Mouse (Mus musculus) liver, postnatal 0 days (tissue): ENCODE results near the gene 1600002K03Rik. TPM values are rescaled to one million over a fixed set of nuclear protein-coding genes. Genes with fewer than 3 reads are reported as not detected.

Experiments used
- ATAC-seq: fragments of 200-750 bp; cut with Nextera tagmentation; 2 replicates; pipeline ENCODE4 v1.8.0; 2017; ENCODE audit warnings: mild to moderate bottlenecking, moderate library complexity
- DNase-seq: peaks from one replicate; pipeline ENCODE4 v3.0.0-alpha.2; 2016
- H3K27ac ChIP-seq: fragments of 300-500 bp; sonication (generic); 2 replicates; pipeline ENCODE4 v1.5.1; 2014; ENCODE audit warnings: antibody characterized with exemption, moderate library complexity, mild to moderate bottlenecking, low read depth
- H3K27me3 ChIP-seq: fragments of 300-500 bp; sonication (generic); 2 replicates; pipeline ENCODE4 v1.6.1; 2014; ENCODE audit warnings: low read length, control low read depth, mixed read lengths; ENCODE audit not compliant: insufficient read depth
- H3K36me3 ChIP-seq: fragments of 300-500 bp; sonication (generic); replicated peaks from 2 replicates; pipeline ENCODE4 v1.6.1; 2014; ENCODE audit warnings: mild to moderate bottlenecking, control low read depth, low read length, moderate library complexity, mixed read lengths; ENCODE audit not compliant: insufficient read depth
- H3K4me1 ChIP-seq: fragments of 300-500 bp; sonication (generic); 2 replicates; pipeline ENCODE4 v1.6.1; 2014; ENCODE audit warnings: antibody characterized with exemption, mild to moderate bottlenecking, control low read depth; ENCODE audit not compliant: insufficient read depth
- H3K4me2 ChIP-seq: fragments of 300-500 bp; sonication (generic); 2 replicates; pipeline ENCODE4 v1.6.1; 2014; ENCODE audit warnings: low read depth, mild to moderate bottlenecking, low read length, moderate library complexity, mixed read lengths
- H3K4me3 ChIP-seq: fragments of 300-500 bp; sonication (generic); 2 replicates; pipeline ENCODE4 v1.5.1; 2014; ENCODE audit warnings: low read depth, low read length
- H3K9ac ChIP-seq: fragments of 300-500 bp; sonication (generic); replicated peaks from 2 replicates; pipeline ENCODE4 v1.6.1; 2014; ENCODE audit warnings: mild to moderate bottlenecking, moderate library complexity
- H3K9me3 ChIP-seq: fragments of 300-500 bp; sonication (generic); 2 replicates; pipeline ENCODE4 v1.6.1; 2016; ENCODE audit warnings: mild to moderate bottlenecking, control low read depth, low read length, mixed read lengths
- CTCF ChIP-seq: sonication (generic); IDR thresholded peaks from 2 replicates; pipeline ENCODE4 v1.5.1; 2016; ENCODE audit warnings: antibody characterized with exemption, low read depth
- EP300 ChIP-seq: IDR thresholded peaks from 2 replicates; pipeline ENCODE4 v1.6.1; 2016; ENCODE audit warnings: antibody characterized with exemption, low read depth, mild to moderate bottlenecking
- WGBS: fragments of 180-500 bp; shearing (Covaris S2); extraction: QIAGEN DNeasy Blood & Tissue Kit; methylation state at CpG from one replicate; pipeline ENCODE4 v1.1.7; 2014; ENCODE audit not compliant: insufficient replicate concordance; 5-methylcytosine and 5-hydroxymethylcytosine counted together
- polyA plus RNA-seq: library from polyadenylated mRNA; unstranded; fragments of >200 nt; fragmentation: Nextera tagmentation; extraction: Ambion mirVana; gene quantifications from 2 replicates; pipeline ENCODE4 v1.2.1, GENCODE M21; 2015

1600002K03Rik gene
- polyA plus RNA-seq, 1 experiment from 2014 or later = 6.8 TPM

DNA sequence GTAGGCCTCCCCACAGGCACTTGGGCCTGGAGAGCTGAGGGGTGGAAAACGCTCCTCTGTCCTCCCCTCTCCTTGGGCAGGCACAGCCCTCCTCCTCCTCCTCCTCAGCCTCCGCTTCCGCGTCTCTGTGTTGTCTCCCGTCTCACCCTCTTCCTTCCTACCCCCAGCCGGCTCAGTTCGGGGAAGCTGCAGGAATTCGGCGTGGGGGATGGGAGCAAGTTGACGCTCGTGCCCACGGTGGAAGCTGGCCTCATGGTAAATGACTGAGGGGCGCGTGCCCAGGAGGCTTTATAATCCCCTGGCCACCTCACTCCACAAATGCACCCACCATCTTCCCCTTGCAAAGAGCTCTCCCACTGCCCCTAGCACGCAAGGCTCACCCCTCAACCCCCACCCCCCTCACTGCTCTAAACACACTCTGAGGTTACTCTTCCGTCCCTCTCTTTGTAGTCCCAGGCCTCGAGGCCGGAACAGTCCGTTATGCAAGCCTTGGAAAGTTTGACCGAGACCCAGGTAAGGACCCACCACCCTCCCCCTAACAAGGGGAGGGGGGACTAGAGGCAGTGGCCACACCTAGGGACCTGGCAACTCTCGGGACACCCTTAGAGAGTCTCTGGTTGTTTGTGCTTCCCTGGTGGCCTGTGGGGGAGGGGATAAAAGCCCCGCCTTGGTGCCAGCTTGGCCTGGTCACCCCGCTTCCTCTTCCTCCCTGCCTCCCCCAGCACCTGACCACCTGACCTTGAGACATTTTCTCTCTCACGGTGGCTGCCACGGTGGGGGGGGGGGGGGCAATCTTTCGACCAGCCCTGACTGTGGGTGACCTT lies 21.3 kb upstream of the 1600002K03Rik start:
- H3K4me1 ChIP-seq = peaks cover 58% of the 10 kb centered on the region
- H3K27me3 ChIP-seq = no peaks in the 10 kb centered on the region
- ATAC-seq (no peak), DNase-seq (peak; percentile 79)
- H3K4me3 ChIP-seq = peak overlapping the region; percentile 90
- no peaks in the 10 kb centered on the region for H3K9me3 ChIP-seq
- H3K9ac ChIP-seq = peak overlapping the region; percentile 70
- peak overlapping the region; percentile 96 for H3K4me2 ChIP-seq
- H3K36me3 ChIP-seq = peaks cover 45% of the 10 kb centered on the region
- TF ChIP-seq CTCF = no peak
- no peak; the same call in 1 of the 2 replicates for TF ChIP-seq EP300
- H3K27ac ChIP-seq = peak overlapping the region; percentile 92
- WGBS = 8% methylated on average over 25 of the region's 26 CpGs

DNA sequence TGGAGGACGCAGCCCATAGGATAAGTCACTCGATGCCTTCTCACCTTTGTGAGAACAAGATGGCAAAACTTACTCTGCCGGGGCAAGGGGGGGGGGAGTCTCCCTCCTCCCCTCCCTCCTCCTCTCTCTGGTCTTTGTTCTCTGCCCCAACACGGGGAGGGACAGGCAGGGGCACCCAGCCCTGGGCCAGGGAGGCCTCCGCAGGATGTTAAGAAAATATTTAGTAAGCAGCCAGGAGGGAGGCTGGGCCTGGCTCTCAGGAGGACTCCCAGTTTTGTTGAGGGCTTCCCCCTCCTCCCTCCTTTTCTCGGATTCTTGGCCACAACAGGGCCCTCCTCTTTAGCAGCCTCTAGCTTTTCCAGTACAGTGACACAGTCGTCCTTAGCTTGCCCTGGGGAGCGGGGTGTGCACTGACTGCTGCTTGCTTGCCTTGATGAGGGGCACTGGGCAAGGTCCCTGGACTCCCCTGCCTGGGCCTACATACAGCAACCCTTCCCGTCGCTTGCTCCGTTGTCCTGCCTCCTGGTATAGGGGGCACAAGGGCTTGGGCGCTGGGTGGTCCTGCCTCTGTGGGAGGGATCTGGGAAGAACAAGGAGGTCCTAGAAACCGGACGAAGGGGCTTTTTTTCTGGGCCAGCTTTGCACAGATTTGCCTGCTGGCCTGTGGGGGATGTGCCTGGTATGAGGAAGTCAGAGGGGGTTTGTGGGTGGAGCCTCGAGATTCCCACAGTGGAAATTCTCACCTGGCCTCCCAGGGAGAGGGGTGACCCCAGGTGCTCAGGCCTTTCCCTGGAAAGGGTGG lies 20.5 kb upstream of the 1600002K03Rik start:
- H3K36me3 ChIP-seq = peaks cover 54% of the 10 kb centered on the region
- WGBS = 20% methylated on average over 15 of the region's 15 CpGs

DNA sequence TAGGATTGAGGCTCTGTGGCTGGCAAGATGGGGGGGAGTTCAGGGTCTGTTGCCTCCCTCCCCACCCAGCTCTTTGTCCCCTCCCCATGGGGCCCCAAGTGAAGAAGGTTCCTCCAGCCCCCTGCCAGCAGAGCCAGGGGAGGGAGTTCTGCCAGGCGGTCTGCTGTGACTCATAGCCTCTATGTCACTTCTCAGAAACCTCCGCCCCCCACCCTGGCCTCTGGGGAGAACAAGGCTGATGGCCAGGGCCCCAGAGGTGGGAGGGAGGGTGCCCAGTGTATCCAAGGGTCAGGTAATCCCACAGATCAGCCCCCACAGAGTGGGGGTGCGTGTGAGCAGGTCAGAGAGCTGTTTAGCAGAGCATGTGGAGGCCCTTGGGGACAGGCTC lies 19.9 kb upstream of the 1600002K03Rik start:
- TF ChIP-seq CTCF = no peak
- TF ChIP-seq EP300 = no peak
- no peak for ATAC-seq
- DNase-seq = peak; percentile 74
- Histone ChIP-seq H3K9ac (peak overlapping the region; percentile 70), H3K27me3 (no peaks in the 10 kb centered on the region), H3K27ac (peak overlapping the region; percentile 92), H3K36me3 (peaks cover 58% of the 10 kb centered on the region), H3K4me3 (peak overlapping the region; percentile 90), H3K9me3 (no peaks in the 10 kb centered on the region), H3K4me1 (peaks cover 50% of the 10 kb centered on the region), H3K4me2 (peak overlapping the region; percentile 96)
- WGBS = 37% methylated on average over 3 of the region's 3 CpGs

More for the DNA sequence above, 20.5 kb upstream of the 1600002K03Rik start:
- peak overlapping the region; percentile 92 for H3K27ac ChIP-seq
- peak overlapping the region; percentile 70 for H3K9ac ChIP-seq
- H3K27me3 ChIP-seq = no peaks in the 10 kb centered on the region
- no peaks in the 10 kb centered on the region for H3K9me3 ChIP-seq
- peak overlapping the region; percentile 90 for H3K4me3 ChIP-seq
- no peak for ATAC-seq
- H3K4me2 ChIP-seq = peak overlapping the region; percentile 96
- no peak for DNase-seq
- H3K4me1 ChIP-seq = peaks cover 52% of the 10 kb centered on the region
- TF ChIP-seq CTCF (no peak), EP300 (no peak; the same call in 1 of the 2 replicates)

DNA sequence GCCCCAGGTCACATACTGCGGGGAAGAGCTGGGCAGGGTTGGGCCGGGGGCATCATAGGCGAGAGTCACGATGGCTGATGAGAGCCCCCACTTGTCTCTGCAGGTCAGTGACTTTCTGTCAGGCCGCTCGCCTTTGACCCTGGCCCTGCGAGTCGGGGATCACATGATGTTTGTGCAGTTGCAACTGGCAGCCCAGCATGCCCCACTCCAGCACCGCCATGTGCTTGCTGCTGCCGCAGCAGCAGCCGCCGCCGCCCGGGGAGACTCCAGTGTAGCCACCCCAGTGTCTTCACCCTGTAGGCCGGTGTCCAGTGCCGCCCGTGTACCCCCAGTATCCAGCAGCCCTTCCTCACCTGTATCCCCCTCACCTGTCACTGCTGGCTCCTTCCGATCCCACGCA lies 19.0 kb upstream of the 1600002K03Rik start:
- 79% methylated on average over 19 of the region's 19 CpGs for WGBS
- Histone ChIP-seq H3K4me3 (peak overlapping the region; percentile 90), H3K4me2 (peak overlapping the region; percentile 96), H3K4me1 (peaks cover 55% of the 10 kb centered on the region), H3K27me3 (no peaks in the 10 kb centered on the region), H3K27ac (peak overlapping the region; percentile 92), H3K36me3 (peaks cover 58% of the 10 kb centered on the region), H3K9ac (peak overlapping the region; percentile 70; the same call in 1 of the 2 replicates), H3K9me3 (no peaks in the 10 kb centered on the region)
- ATAC-seq (no peak), DNase-seq (no peak)
- TF ChIP-seq EP300 (0 out of 2 replicates have a peak, but pooled peaks have one; percentile 10), CTCF (no peak)

DNA sequence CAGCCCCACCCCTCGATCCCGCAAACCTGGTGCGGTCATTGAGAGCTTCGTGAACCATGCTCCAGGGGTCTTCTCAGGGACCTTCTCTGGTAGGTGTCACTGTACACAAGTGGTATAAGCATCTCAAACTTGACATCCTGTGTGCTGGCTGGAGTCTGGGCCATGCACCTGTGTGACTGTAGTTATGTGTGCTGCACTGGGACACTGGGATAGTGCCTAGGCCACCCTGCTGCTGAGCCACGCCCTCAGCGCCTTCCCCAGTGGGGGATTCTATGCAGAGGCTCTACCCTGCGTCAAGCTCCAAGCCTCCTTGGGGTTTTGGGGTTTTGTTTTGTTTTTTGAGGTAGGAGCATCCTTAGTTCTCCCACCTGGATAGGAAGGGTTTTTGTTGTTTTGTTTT lies 18.4 kb upstream of the 1600002K03Rik start:
- peaks cover 58% of the 10 kb centered on the region for H3K36me3 ChIP-seq
- H3K4me1 ChIP-seq = peaks cover 62% of the 10 kb centered on the region
- 87% methylated on average over 7 of the region's 7 CpGs for WGBS
- H3K4me2 ChIP-seq = no peak overlapping the region
- ATAC-seq (no peak), DNase-seq (no peak)
- TF ChIP-seq EP300 (no peak), CTCF (no peak)
- peak overlapping the region; percentile 19; the same call in 1 of the 2 replicates for H3K27ac ChIP-seq
- H3K9ac ChIP-seq = no peak overlapping the region
- H3K27me3 ChIP-seq = no peaks in the 10 kb centered on the region
- H3K9me3 ChIP-seq = no peaks in the 10 kb centered on the region
- H3K4me3 ChIP-seq = no peak overlapping the region

DNA sequence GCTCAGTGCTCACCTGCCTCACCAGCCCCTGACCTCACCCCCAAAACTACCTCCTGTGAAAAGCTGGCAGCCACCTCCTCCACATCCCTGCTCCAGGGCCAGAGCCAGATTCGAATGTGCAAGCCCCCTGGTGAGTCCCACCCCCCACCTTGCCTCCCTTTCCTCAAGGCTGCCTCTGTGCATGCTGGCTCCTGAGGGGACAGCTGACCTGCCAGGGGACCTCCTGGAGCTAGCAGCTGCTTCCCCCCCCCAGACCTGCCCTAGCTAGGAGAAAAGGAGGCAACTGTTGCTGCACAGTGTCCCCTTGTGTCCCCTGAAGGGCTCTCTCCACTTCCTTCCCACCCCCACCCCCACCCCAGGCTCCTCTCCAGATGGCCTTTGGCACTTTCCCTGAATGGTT lies 17.5 kb upstream of the 1600002K03Rik start:
- H3K36me3 ChIP-seq = peaks cover 58% of the 10 kb centered on the region
- DNase-seq (no peak), ATAC-seq (no peak)
- H3K4me1 ChIP-seq = peaks cover 68% of the 10 kb centered on the region
- H3K27me3 ChIP-seq = no peaks in the 10 kb centered on the region
- H3K27ac ChIP-seq = peak overlapping the region; percentile 92; the same call in 1 of the 2 replicates
- 80% methylated on average over 1 of the region's 1 CpGs for WGBS
- H3K9ac ChIP-seq = no peak overlapping the region
- no peak for TF ChIP-seq CTCF
- TF ChIP-seq EP300 = no peak
- H3K4me2 ChIP-seq = no peak overlapping the region
- no peak overlapping the region for H3K4me3 ChIP-seq
- no peaks in the 10 kb centered on the region for H3K9me3 ChIP-seq
